Mouse (Mus musculus): ENCODE results near the gene Itpripl2.

The Itpripl2 gene

GRCm38 (mm10) chr7:118494892-118495579 lies 3.3 kb upstream of the Itpripl2 start:
- no peak for TF ChIP-seq GATA4 (IDR thresholded peaks at IDR 0.05; ENCODE audit: insufficient replicate concordance, low read length)

- no peak for TF ChIP-seq GATA4 (IDR thresholded peaks at IDR 0.05; ENCODE audit: insufficient replicate concordance, low read length)
Measured at GRCm38 (mm10) chr7:118493892-118494291, 2.1 kb upstream of the Itpripl2 start.

- TF ChIP-seq GATA4 (IDR thresholded peaks at IDR 0.05; ENCODE audit: insufficient replicate concordance, low read length) = no peak
Measured at GRCm38 (mm10) chr7:118490666-118491430, 927 bp downstream of the Itpripl2 start.

- TF ChIP-seq GATA4 (IDR thresholded peaks at IDR 0.05; ENCODE audit: insufficient replicate concordance, low read length) = no peak
Measured at GRCm38 (mm10) chr7:118489706-118490665, 1.8 kb downstream of the Itpripl2 start.

GRCm38 (mm10) chr7:118488060-118488664 lies 3.6 kb downstream of the Itpripl2 start:
- no peak for TF ChIP-seq GATA4 (IDR thresholded peaks at IDR 0.05; ENCODE audit: insufficient replicate concordance, low read length)

GRCm38 (mm10) chr7:118486917-118487316 lies 4.9 kb downstream of the Itpripl2 start:
- no peak for TF ChIP-seq GATA4 (IDR thresholded peaks at IDR 0.05; ENCODE audit: insufficient replicate concordance, low read length)

- TF ChIP-seq GATA4 (IDR thresholded peaks at IDR 0.05; ENCODE audit: insufficient replicate concordance, low read length) = no peak
Measured at GRCm38 (mm10) chr7:118483996-118484395, 7.8 kb downstream of the Itpripl2 start.

GRCm38 (mm10) chr7:118482001-118482400 lies 9.8 kb downstream of the Itpripl2 start:
- TF ChIP-seq GATA4 (IDR thresholded peaks at IDR 0.05; ENCODE audit: insufficient replicate concordance, low read length) = no peak

GRCm38 (mm10) chr7:118481047-118481810 lies 10.5 kb downstream of the Itpripl2 start:
- TF ChIP-seq GATA4 (IDR thresholded peaks at IDR 0.05; ENCODE audit: insufficient replicate concordance, low read length) = no peak

GRCm38 (mm10) chr7:118480160-118480709 lies 11.5 kb downstream of the Itpripl2 start:
- no peak for TF ChIP-seq GATA4 (IDR thresholded peaks at IDR 0.05; ENCODE audit: insufficient replicate concordance, low read length)

- TF ChIP-seq GATA4 (IDR thresholded peaks at IDR 0.05; ENCODE audit: insufficient replicate concordance, low read length) = no peak
Measured at GRCm38 (mm10) chr7:118478835-118479312, 12.9 kb downstream of the Itpripl2 start.

GRCm38 (mm10) chr7:118476428-118476827 lies 15.3 kb downstream of the Itpripl2 start:
- no peak for TF ChIP-seq GATA4 (IDR thresholded peaks at IDR 0.05; ENCODE audit: insufficient replicate concordance, low read length)

GRCm38 (mm10) chr7:118475008-118475705 lies 16.6 kb downstream of the Itpripl2 start:
- no peak for TF ChIP-seq GATA4 (IDR thresholded peaks at IDR 0.05; ENCODE audit: insufficient replicate concordance, low read length)

Measured in liver, adult (tissue).